Mouse (Mus musculus): ENCODE data around the gene Epb41l4b. TPM values are rescaled to one million over a fixed set of nuclear protein-coding genes. Genes with fewer than 3 reads are reported as not detected.
A peak's percentile ranks its signal among the peaks of the same experiment; 100 is the strongest.

The Epb41l4b gene
- total RNA-seq, 2 experiments from 2014 or later = 30.2 to 31.9 TPM

DNA sequence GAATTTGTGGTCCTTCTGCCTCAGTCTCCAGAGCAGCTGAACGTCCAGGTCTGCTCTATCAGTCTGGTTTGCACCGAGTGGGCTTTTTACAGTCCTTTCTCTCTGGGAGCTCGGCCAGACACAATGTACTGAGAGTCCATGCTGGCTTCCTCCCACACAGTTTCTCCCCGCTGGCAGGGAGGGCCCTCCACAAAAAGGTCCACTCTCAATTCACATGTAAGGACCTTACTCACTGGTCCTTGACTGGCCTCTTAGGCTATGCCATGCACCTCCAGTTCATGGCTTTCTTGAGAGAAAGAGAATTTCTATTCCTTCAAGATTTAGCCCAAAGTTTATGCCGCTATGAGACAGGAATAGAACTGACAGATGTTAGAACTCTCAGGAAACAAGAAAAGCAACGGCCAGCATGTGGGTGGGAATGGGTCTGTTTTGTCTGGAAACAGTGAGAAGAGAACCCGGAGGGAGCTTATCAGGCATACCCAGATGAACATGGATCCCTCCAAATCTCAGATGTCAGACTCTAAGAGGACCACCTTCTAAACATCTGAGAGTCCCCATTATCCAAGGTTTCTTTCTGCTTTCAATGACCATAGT is 177.6 kb downstream of the Epb41l4b start:
- peak; percentile 60 to 87 for DNase-seq (ENCODE audit: low spot score in 2 of 2)
- intact Hi-C loops (cut with DNase I) = loop anchor here (1.0 to 2.0 kb wide), 2 partner anchors 24 to 35 kb away; no protein-coding TSS in a partner anchor

DNA sequence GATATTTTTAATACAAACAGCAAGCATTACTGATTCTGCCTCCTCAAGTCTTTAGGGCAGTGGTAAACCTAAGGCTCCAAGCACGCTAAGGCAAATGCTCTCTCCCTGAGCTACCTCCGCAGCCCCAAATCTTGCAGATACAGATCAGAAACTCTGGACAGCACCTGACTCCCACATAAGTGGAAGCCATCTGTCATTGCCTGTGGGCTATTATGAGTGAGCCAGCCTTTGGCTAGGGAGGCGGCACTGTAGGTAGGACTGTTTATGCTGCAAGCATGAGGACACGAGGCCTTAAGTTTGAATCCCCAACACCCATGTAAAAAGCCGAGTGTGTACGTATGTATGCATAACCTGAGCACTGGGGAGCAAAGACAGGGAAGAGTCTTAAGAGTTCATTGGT is 179.6 kb downstream of the Epb41l4b start:
- DNase-seq (ENCODE audit: low spot score in 2 of 2) = peak in 1 of 2 experiments; percentile 87
- intact Hi-C loops (cut with DNase I) = loop anchor here (2.0 kb wide), 1 partner anchor 33 kb away; no protein-coding TSS in a partner anchor

- intact Hi-C loops (cut with DNase I) = no loop called here
- no peak for DNase-seq (ENCODE audit: low spot score in 2 of 2)
These were observed 181.8 kb downstream of the Epb41l4b start for GRCm38 (mm10) chr4:56961320-56961925.

GRCm38 (mm10) chr4:56957518-56957917 is 185.7 kb downstream of the Epb41l4b start:
- intact Hi-C loops (cut with DNase I) = no loop called here
- no peak for DNase-seq (ENCODE audit: low spot score in 2 of 2)

GRCm38 (mm10) chr4:56953235-56953634 is 190.0 kb downstream of the Epb41l4b start:
- DNase-seq (ENCODE audit: low spot score in 2 of 2) = no peak
- intact Hi-C loops (cut with DNase I) = no loop called here

GRCm38 (mm10) chr4:56951701-56952100 is 191.5 kb downstream of the Epb41l4b start:
- intact Hi-C loops (cut with DNase I) = no loop called here
- DNase-seq (ENCODE audit: low spot score in 2 of 2) = no peak

GRCm38 (mm10) chr4:56949494-56949893 is 193.7 kb downstream of the Epb41l4b start:
- intact Hi-C loops (cut with DNase I) = loop anchor here (5.0 kb wide), 1 partner anchor 43 kb away; the partner anchor contains the start of gene Frrs1l
- no peak for DNase-seq (ENCODE audit: low spot score in 2 of 2)

- peak; percentile 90 to 96 for DNase-seq (ENCODE audit: low spot score in 2 of 2)
- intact Hi-C loops (cut with DNase I) = loop anchor here (5.0 kb wide), 1 partner anchor 45 kb away; the partner anchor contains the start of gene Frrs1l
These were observed 196.3 kb downstream of the Epb41l4b start, which contains the start of gene Tmem245 for GRCm38 (mm10) chr4:56946641-56947640. Gene Tmem245, minus strand, starts transcription at chr4:56947437.

- intact Hi-C loops (cut with DNase I) = loop anchor here (5.0 kb wide), 1 partner anchor 46 kb away; the partner anchor contains the start of gene Frrs1l
- DNase-seq (ENCODE audit: low spot score in 2 of 2) = no peak
These were observed 197.1 kb downstream of the Epb41l4b start for GRCm38 (mm10) chr4:56946180-56946579.

DNA sequence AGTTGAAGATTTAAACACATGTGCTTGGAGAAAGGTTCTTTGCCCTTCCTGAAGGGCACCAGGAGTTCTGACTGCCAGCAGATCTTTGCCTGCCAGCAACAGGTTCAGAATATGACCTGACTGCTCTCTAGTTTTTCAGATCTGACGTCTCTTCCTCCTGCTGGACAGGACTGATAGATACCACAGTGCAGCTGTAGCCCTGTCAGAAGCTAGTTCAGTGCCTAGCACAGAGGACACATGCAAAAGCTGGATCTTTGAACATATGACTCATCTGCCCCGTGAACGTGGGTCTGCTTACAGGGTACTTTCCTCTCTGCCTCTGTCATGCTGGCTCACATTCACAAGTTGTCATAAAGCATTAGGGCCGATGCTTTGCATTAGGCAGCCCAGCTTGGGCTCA is 199.0 kb downstream of the Epb41l4b start:
- intact Hi-C loops (cut with DNase I) = no loop called here
- DNase-seq (ENCODE audit: low spot score in 2 of 2) = no peak

DNA sequence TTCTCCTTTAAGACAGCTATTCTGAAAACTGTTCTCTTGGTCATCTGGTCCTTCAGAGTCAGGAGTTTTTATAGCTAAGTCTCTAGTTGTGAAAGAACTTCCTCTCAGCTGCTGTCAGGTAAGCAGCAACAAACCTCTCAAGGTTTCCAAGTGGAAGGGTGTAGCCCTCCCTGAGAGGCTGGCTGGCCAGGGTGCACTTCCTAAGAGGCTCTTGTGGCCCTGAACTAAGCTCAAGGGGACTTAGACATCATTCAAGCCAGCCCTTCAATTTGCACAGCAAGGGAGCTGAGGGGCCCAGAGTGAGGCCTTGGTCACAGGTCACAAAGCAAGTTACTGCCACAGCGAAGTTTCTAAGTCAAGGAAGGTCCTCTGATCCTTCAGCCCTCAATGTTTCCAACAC is 200.0 kb downstream of the Epb41l4b start:
- intact Hi-C loops (cut with DNase I) = no loop called here

GRCm38 (mm10) chr4:56942567-56942966 is 200.7 kb downstream of the Epb41l4b start:
- peak in 1 of 2 experiments; percentile 72 for DNase-seq (ENCODE audit: low spot score in 2 of 2)
- intact Hi-C loops (cut with DNase I) = no loop called here

More for the DNA sequence above, 200.0 kb downstream of the Epb41l4b start:
- DNase-seq (ENCODE audit: low spot score in 2 of 2) = no peak

Other genes with a start within 250 kb of the Epb41l4b start
- gene Tmem245, start 196.0 kb downstream of the Epb41l4b start, total RNA-seq (2021) = 10 to 100 TPM; 32.7 to 37.5 TPM
- 100 to 1,000 TPM; 191 to 198 TPM for gene Frrs1l, start 153.0 kb downstream of the Epb41l4b start, total RNA-seq (2021)
- 10 to 100 TPM; 59.8 to 68.8 TPM for gene Ptpn3, start 158.4 kb upstream of the Epb41l4b start, total RNA-seq (2021)

All from left cerebral cortex, postnatal 25 days (tissue).